Mouse (Mus musculus) layer of hippocampus, adult 11-12 months (tissue): ENCODE data around the gene Rasef.
"Not testable (repeated sequence)": the region's sequence is repeated elsewhere in the genome, so short reads cannot be mapped to it uniquely, and the experiment has no call there.

Experiments used
- DNase-seq: peaks from one replicate; pipeline ENCODE4 v3.0.0; 2022; ENCODE audit warnings: low spot score

Rasef gene

GRCm38 (mm10) chr4:73790260-73791185, at the start of gene Rasef:
Rasef (minus strand) TSS chr4:73790994.
- no peak for DNase-seq

GRCm38 (mm10) chr4:73826587-73826986, 35.8 kb upstream of the Rasef start:
- DNase-seq = no peak

- DNase-seq = no peak
Observed at GRCm38 (mm10) chr4:73791186-73791540, 369 bp upstream of the Rasef start.

DNA sequence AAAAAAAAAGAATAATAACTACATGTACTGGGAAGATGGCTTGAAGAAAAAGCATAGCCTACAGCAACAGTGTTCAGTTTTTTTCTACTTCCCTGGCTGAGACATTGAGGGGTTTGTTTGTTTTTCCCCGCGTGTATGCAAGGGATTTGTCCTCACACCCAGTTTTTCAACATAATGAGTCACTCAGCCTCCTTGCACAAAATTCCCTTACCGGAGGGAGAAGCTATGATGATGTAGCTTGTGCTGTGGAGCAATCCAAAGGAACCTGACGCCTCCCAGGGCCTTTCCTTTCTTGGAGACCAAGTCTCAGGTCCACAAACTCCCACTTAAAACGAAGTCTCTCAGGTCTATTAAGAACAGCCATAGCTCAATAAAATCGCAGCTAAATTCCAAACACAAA, 1.3 kb downstream of the Rasef start:
- DNase-seq = no peak

GRCm38 (mm10) chr4:73788076-73788730, 2.6 kb downstream of the Rasef start:
- no peak for DNase-seq

- no peak for DNase-seq
Observed at GRCm38 (mm10) chr4:73784147-73784546, 6.6 kb downstream of the Rasef start.

DNA sequence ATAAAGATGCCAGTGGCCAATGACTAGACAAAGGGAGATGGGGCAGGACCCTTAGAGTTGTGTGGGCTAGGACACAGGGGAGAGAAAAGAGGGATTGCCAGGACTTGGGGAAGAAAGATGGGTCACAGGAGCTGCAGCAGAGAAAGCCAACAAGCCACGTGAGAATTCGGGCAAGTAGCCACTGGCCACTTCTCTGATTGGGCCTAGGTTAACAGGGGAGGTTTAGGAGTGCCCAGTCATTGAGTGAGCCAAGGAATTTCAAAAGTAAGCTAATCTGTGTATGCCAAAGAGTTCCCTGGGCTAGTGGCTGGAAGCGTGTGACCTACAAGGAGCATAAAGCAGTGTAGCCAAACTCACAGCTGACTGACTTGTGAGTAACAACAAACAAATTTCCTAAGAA, 9.7 kb downstream of the Rasef start:
- DNase-seq = no peak

DNA sequence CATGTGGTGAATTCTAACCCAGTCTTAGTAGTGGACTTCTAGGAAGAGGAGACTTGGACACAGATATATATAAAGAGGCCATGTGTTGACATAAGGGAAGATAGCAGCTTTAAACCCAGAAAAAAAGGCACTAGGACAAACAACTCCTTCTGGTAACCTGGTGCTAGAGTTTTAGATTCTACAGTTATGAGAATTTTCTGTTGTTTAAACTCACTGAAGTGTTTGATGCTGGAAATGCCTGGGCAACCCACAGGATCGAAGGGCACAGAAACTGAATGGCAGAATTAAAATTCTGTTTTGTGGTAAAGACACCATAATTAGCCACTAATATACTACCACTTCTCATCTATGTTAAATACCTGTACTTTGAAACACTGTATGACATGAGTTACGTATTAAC, 15.5 kb downstream of the Rasef start:
- DNase-seq = no peak

DNA sequence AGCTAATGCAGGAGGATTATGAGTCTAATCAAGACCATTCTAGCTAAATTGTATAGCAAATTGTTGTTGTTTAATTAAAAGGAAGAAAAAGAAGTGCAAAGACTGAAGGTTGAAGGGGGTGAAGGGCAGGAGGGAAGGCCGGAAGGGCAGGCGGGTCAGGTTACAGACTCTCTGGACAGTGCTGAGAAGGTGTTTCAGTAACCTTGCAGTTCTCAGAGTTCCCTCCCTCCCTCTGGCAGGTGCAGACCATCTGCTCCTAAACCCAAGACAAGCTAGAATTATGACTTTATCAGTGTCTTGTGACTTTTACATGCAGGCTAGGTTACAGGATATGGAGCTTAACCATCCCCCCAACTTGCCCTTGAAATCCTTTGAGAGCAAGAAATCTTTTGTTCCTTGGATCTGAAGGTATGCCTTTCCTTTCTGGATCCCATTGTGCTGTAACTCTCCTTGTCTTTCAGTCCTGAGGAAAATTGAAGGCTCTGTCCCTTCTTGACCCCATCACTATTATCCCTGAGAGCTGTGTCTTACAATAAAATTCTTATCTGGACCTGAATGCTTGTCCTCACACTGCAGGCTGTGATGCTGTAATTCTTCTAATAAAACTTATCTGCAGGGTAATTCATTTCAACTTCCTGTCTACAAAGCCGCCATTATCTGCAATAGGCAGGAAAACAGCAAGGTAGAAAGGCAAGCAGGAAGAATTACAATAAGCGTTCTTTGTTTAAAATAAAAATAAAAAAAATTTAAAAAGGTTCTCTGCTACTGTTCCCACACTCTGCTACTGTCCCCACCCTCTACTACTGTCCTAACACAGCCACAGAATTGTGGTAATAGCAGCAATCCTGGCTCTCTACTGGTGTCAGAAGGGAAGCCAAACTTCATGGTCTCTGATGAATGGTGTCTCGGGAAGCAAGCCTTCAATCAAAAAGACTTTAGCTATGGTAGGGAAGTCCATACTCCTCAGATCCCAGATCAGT, 16.7 kb downstream of the Rasef start:
- DNase-seq = no peak

DNA sequence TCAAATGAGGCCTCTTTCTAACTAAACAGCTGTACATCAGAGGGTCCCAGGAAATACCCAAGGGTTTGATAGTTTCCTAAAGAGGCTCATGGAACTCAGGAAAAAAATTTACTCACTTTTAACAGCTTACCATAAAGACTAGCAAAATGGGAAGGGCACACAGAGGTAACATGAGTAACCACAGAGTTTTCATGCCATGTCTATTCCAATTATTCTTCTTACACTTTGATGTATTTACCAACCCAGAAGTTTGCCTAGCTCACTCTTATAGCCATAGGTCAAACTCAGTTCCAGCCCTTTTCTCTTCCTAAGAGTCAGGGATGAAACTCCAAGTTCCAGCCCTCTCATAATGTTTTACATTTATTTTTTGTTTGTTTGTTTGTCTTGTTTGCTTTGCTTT, 18.8 kb downstream of the Rasef start:
- no peak for DNase-seq

- no peak for DNase-seq
Observed at GRCm38 (mm10) chr4:73770592-73770991, 20.2 kb downstream of the Rasef start.

DNA sequence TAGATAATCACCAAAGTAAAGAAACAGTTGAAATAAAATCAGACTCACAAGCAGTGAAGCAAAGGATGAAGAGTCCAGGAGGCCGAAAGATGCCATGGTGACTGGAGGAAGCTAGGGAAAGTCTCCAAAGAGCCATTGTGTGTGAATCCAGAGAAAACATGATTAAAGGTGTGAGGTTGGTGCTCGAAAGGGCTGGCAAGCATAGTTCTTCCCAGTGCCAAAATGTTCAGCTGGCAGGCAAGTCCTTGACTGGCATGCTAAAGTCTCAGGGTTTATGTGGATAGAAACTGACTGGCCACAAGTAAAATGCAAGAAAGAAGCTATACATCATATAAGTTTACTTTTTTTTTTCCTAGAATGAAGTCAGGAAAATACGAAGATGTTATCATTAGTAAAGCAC, 22.6 kb downstream of the Rasef start:
- DNase-seq = no peak

- no peak for DNase-seq
Observed at GRCm38 (mm10) chr4:73748219-73748618, 42.6 kb downstream of the Rasef start.

DNA sequence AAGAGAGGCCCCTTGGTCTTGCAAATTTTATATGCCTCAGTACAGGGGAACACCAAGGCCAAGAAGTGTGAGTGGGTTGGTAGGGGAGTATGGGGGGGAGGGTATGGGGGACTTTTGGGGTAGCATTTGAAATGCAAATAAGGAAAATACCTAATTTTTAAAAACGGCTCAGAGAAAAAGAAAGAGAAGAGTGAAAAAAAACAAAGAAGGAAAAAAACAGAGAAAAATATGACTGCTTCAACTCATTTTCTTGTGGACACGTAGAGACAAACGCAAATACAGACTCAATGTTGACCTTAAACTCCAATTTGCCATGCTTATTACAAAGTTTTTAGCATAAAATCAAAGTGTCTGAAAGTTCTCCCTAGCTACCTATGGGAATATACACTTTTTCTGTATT, 51.4 kb downstream of the Rasef start:
- DNase-seq = no peak

- no peak for DNase-seq
Observed at GRCm38 (mm10) chr4:73719819-73720218, 71.0 kb downstream of the Rasef start.

DNA sequence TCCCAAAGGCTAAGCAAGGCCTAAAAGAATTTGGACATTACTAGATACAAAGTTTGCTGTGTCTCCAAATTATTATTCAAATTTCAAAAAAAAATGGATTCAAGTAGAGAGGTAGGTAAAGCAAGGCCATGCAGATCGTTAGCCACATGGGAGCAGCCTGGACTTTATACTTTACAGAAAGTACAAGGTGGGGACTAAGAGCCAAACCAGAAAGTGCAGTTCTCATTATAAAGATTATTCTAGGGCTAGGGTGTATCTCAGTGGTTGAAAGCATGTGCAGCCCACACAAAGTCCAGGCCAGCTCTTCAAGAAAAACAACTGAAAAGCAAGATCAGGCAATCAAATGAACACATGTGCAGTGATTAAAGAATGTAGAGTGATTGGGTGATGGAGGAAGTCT, 72.0 kb downstream of the Rasef start:
- DNase-seq = no peak

DNA sequence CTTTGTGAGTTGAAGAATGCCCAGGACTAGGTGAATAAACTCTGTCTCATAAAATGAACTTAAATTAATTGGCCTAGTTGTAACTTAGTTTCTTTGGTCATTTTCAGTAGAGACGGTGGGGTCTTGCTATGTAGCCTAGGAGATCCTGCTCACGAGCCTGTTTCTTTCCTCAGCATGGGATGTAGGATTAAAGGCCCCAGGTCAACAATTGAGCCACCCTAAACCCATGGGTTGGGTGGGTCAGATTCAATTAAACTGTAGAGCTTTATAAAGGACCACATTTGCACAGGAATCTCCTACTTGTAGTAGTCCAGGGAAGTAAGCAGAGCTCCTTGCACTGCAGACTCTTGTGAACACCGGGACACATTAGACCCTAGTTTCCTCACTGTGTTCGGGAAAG, 107.6 kb downstream of the Rasef start, which contains the start of gene Gm428:
Gm428 (plus strand) TSS at position 301 of the 400 bp plus-strand sequence.
- DNase-seq = not testable (repeated sequence)

GRCm38 (mm10) chr4:73668054-73668453, 122.7 kb downstream of the Rasef start, which contains the start of gene Gm11239:
Gm11239 (plus strand) TSS chr4:73668354.
- not testable (repeated sequence) for DNase-seq
